Mouse (Mus musculus): ENCODE measurements around the gene Crot.

DNA sequence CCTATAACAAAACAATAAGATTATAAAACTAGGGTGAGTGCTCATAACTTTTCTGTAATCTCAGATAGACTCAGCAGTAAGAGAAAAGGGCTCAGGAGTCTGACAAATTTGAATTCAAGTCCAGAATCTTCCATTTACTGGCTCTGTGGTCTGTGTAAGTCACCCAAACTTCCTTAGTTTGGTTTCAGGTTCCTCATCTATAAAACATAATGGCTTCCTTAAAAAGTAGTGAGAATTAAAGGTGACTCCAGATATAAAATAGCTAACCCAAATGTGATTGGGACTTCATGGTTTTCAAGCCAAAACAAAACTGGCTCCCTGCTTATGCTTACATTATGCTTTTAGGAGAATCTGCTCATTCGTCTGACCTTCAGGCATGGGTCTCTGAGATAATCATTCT, 35.5 kb upstream of the Crot start:
- TF ChIP-seq CTCF (IDR thresholded peaks at IDR 0.05; ENCODE audit: borderline replicate concordance, control insufficient read depth, extremely low read depth, insufficient read depth, low read length, poor library complexity) (no peak), POLR2A (IDR thresholded peaks at IDR 0.05; ENCODE audit: control insufficient read depth, extremely low read depth, insufficient read depth, low read length, poor library complexity) (no peak)

Data from thymus, adult 2 months (tissue).